17 mouse cellular contexts compared by ENCODE assay signal in the genomic region with DNA sequence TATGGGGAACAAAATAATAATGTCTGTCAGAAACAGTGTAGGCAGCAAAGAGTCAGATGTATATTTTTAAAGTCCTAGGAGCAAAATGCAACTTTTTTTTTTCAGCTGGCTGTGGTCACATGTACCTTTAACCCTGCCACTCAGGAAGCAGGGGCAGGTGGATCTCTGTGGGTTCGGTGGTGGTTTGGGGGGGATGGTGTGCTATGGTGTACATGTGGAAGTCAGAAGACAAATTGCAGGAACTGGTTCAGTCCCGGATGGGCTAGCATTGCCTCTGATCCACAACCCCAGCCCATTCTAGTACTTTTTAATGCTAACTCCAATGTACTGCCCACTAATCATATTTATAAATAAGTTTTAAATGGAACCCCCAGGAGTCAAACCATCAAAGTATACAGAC. TPM values are rescaled to one million over a fixed set of nuclear protein-coding genes. Genes with fewer than 3 reads are reported as not detected.
A peak's percentile ranks its signal among the peaks of the same experiment; 100 is the strongest.
DNase-seq lines count a peak whose midpoint lies in the region; ATAC-seq lines count a peak whose summit lies in the region.
"Had no signal": no experiment of that assay in that cellular context is flagged by ENCODE, and none has a peak within 500 bp of the region (broad histone marks: within the 10 kb centered on the region; RNA-seq: fewer than 3 reads in every experiment).

No protein-coding gene starts in this region.

- H3K9ac ChIP-seq in midbrain, embryonic 14.5 days (replicated peaks; ENCODE audit: low read length) = no peak overlapping the region
- no peak overlapping the region for H3K9ac ChIP-seq in forebrain, embryonic 14.5 days (ENCODE audit: low read length)
- H3K9ac ChIP-seq: heart, embryonic 15.5 days; hindbrain, embryonic 14.5 days; lung, embryonic 15.5 days had no signal

- H3K27me3 ChIP-seq in midbrain, embryonic 14.5 days (ENCODE audit: control insufficient read depth, insufficient read depth, low read length) = no peaks in the 10 kb centered on the region
- H3K27me3 ChIP-seq in forebrain, embryonic 14.5 days (replicated peaks; ENCODE audit: control insufficient read depth, insufficient read depth, low read length) = no peaks in the 10 kb centered on the region
- H3K27me3 ChIP-seq: heart, embryonic 15.5 days; lung, embryonic 15.5 days; Patski had no signal

- no peak overlapping the region for H3K27ac ChIP-seq in midbrain, embryonic 14.5 days (replicated peaks; ENCODE audit: low read depth, low read length)
- no peak overlapping the region for H3K27ac ChIP-seq in forebrain, embryonic 14.5 days (ENCODE audit: low read depth, low read length)
- H3K27ac ChIP-seq: heart, embryonic 15.5 days; hindbrain, embryonic 14.5 days; left cerebral cortex, adult 2 months; lung, embryonic 15.5 days had no signal

- H3K4me3 ChIP-seq in midbrain, embryonic 14.5 days (replicated peaks; ENCODE audit: low read depth, low read length) = no peak overlapping the region
- H3K4me3 ChIP-seq in forebrain, embryonic 14.5 days (ENCODE audit: low read depth, low read length) = no peak overlapping the region
- H3K4me3 ChIP-seq: erythroblast, embryonic 14.5 days; heart, embryonic 15.5 days; left cerebral cortex, adult 2 months; lung, embryonic 15.5 days had no signal

- 90% methylated on average over 2 of the region's 2 CpGs for WGBS in midbrain, embryonic 14.5 days
- 96% methylated on average over 2 of the region's 2 CpGs for WGBS in forebrain, embryonic 14.5 days

- DNase-seq in lung, postnatal 25 days (ENCODE audit: low spot score) = peak; percentile 38
- DNase-seq in lung, postnatal 14 days = no peak
- DNase-seq in thymus, postnatal 4 days = peak; percentile 78
- no peak for DNase-seq in midbrain, embryonic 14.5 days
- no peak for DNase-seq in forebrain, embryonic 14.5 days (ENCODE audit: low spot score)
- DNase-seq: cerebellum, adult 18-20 months; gastrocnemius, postnatal 36 days; kidney, adult 2 months; right cerebral cortex, postnatal 4 days had no signal

- H3K36me3 ChIP-seq in midbrain, embryonic 14.5 days (ENCODE audit: control insufficient read depth, insufficient read depth, low read length) = no peaks in the 10 kb centered on the region
- no peaks in the 10 kb centered on the region for H3K36me3 ChIP-seq in forebrain, embryonic 14.5 days (ENCODE audit: control insufficient read depth, insufficient read depth, low read length)
- H3K36me3 ChIP-seq: heart, embryonic 15.5 days; lung, embryonic 15.5 days had no signal

- peaks cover 13% of the 10 kb centered on the region for H3K4me1 ChIP-seq in midbrain, embryonic 14.5 days (ENCODE audit: control insufficient read depth, insufficient read depth, low read length)
- H3K4me1 ChIP-seq in forebrain, embryonic 14.5 days (ENCODE audit: control insufficient read depth, insufficient read depth, low read length) = peaks cover 15% of the 10 kb centered on the region

- no peaks in the 10 kb centered on the region for H3K9me3 ChIP-seq in midbrain, embryonic 14.5 days (ENCODE audit: control insufficient read depth, low read length)
- no peaks in the 10 kb centered on the region for H3K9me3 ChIP-seq in forebrain, embryonic 14.5 days (replicated peaks; ENCODE audit: control insufficient read depth, low read length)
- H3K9me3 ChIP-seq: heart, embryonic 15.5 days; lung, embryonic 15.5 days had no signal

- H3K4me2 ChIP-seq in midbrain, embryonic 14.5 days (ENCODE audit: low read length) = no peak overlapping the region
- no peak overlapping the region for H3K4me2 ChIP-seq in forebrain, embryonic 14.5 days (ENCODE audit: low read length)
- H3K4me2 ChIP-seq: heart, embryonic 15.5 days; hindbrain, embryonic 14.5 days; lung, embryonic 15.5 days had no signal

- ATAC-seq in activated CD4-positive, CD25-positive, alpha-beta regulatory T cell, adult 4 months = peak; percentile 75
- peak; percentile 39; the same call in 1 of the 2 replicates for ATAC-seq in neutrophil, adult 5-6 weeks (ENCODE audit: extremely low read depth, insufficient number of reproducible peaks, low FRiP score, poor library complexity, severe bottlenecking)
- ATAC-seq in midbrain, embryonic 14.5 days (ENCODE audit: low FRiP score, low TSS enrichment) = no peak
- ATAC-seq in forebrain, embryonic 14.5 days = no peak
- ATAC-seq: Patski had no signal

RNA-seq across cellular contexts. Expression of gene Klf13, which starts 45.6 kb away (rescaled TPM):
- 100 to 1,000 TPM; 153 to 178 TPM for polyA plus RNA-seq in activated CD4-positive, CD25-positive, alpha-beta regulatory T cell, adult 4 months (2017; shearing (Covaris generic))
- 118 and 138 TPM in 2 replicates for total RNA-seq in neutrophil, adult 5-6 weeks (2017)
- 20.5 and 24.9 TPM in 2 replicates for polyA plus RNA-seq in midbrain, embryonic 14.5 days (2014; fragmentation: Nextera tagmentation; extraction: Ambion mirVana)
- 28.2 and 33.2 TPM in 2 replicates for polyA plus RNA-seq in forebrain, embryonic 14.5 days (2014; fragmentation: Nextera tagmentation; extraction: Ambion mirVana)

Comparison
In these comparisons a context has a peak if more than half of its experiments do, and no peak if none do; other contexts are left out.
1. DNase-seq: peak in lung, postnatal 25 days (single experiment) and thymus, postnatal 4 days (single experiment); none in lung, postnatal 14 days (single experiment), midbrain, embryonic 14.5 days (single experiment) and forebrain, embryonic 14.5 days (single experiment).
2. ATAC-seq: peak in activated CD4-positive, CD25-positive, alpha-beta regulatory T cell, adult 4 months (single experiment) and neutrophil, adult 5-6 weeks (single experiment); none in midbrain, embryonic 14.5 days (single experiment) and forebrain, embryonic 14.5 days (single experiment).